Mouse (Mus musculus) ES-CJ7 (cell line): ENCODE measurements around the gene Fryl.

ENCODE experiments used
- DNase-seq: peaks from one replicate; pipeline ENCODE4 v3.0.0; 2011; ENCODE audit warnings: low read depth, low spot score

The Fryl gene

GRCm38 (mm10) chr5:73221826-73222225 lies 34.6 kb downstream of the Fryl start:
- DNase-seq = no peak

- peak; percentile 91 for DNase-seq
Measured at GRCm38 (mm10) chr5:73219716-73220115, 36.7 kb downstream of the Fryl start.

- peak; percentile 61 for DNase-seq
Measured at GRCm38 (mm10) chr5:73218065-73218464, 38.4 kb downstream of the Fryl start.

- no peak for DNase-seq
Measured at GRCm38 (mm10) chr5:73217116-73217515, 39.3 kb downstream of the Fryl start.

GRCm38 (mm10) chr5:73216014-73216413 lies 40.4 kb downstream of the Fryl start:
- DNase-seq = no peak

- DNase-seq = no peak
Measured at GRCm38 (mm10) chr5:73212446-73212845, 44.0 kb downstream of the Fryl start.

- no peak for DNase-seq
Measured at GRCm38 (mm10) chr5:73211961-73212360, 44.5 kb downstream of the Fryl start.

- no peak for DNase-seq
Measured at GRCm38 (mm10) chr5:73210971-73211315, 45.5 kb downstream of the Fryl start.

GRCm38 (mm10) chr5:73210127-73210970 lies 46.1 kb downstream of the Fryl start:
- DNase-seq = peak; percentile 60

GRCm38 (mm10) chr5:73209201-73210096 lies 47.0 kb downstream of the Fryl start:
- no peak for DNase-seq

- DNase-seq = no peak
Measured at GRCm38 (mm10) chr5:73208645-73209044, 47.8 kb downstream of the Fryl start.

GRCm38 (mm10) chr5:73206722-73207121 lies 49.7 kb downstream of the Fryl start:
- no peak for DNase-seq

- no peak for DNase-seq
Measured at GRCm38 (mm10) chr5:73205996-73206629, 50.3 kb downstream of the Fryl start.

- DNase-seq = no peak
Measured at GRCm38 (mm10) chr5:73205050-73205449, 51.4 kb downstream of the Fryl start.

- no peak for DNase-seq
Measured at GRCm38 (mm10) chr5:73202498-73202897, 53.9 kb downstream of the Fryl start.

GRCm38 (mm10) chr5:73202077-73202476 lies 54.3 kb downstream of the Fryl start:
- DNase-seq = no peak

- DNase-seq = no peak
Measured at GRCm38 (mm10) chr5:73200387-73201384, 55.7 kb downstream of the Fryl start.

GRCm38 (mm10) chr5:73199586-73199985 lies 56.8 kb downstream of the Fryl start:
- no peak for DNase-seq

- no peak for DNase-seq
Measured at GRCm38 (mm10) chr5:73198690-73199089, 57.7 kb downstream of the Fryl start.

GRCm38 (mm10) chr5:73197796-73198195 lies 58.6 kb downstream of the Fryl start:
- DNase-seq = no peak

- DNase-seq = no peak
Measured at GRCm38 (mm10) chr5:73194740-73195139, 61.7 kb downstream of the Fryl start.
